Mouse (Mus musculus) layer of hippocampus, postnatal 25 days (tissue): ENCODE measurements around the gene Mrpl21. TPM values are rescaled to one million over a fixed set of nuclear protein-coding genes. Genes with fewer than 3 reads are reported as not detected.

Experiments
- DNase-seq, 2 experiments: peaks; one replicate each; pipeline ENCODE4 v3.0.0; 2022; ENCODE audit warnings: mixed read lengths in 2 of 2, low spot score in 1 of 2; ENCODE audit errors: extremely low spot score in 1 of 2
- total RNA-seq, 2 experiments: library from RNA; stranded (reverse); gene quantifications; 2 replicates each; pipeline ENCODE4 v1.2.3; 2021

Mrpl21 gene
- total RNA-seq, 2 experiments from 2014 or later = 52.4 to 56.2 TPM

- no peak for DNase-seq
Measured at GRCm38 (mm10) chr19:3295245-3295644, 12.5 kb downstream of the Mrpl21 start.

DNA sequence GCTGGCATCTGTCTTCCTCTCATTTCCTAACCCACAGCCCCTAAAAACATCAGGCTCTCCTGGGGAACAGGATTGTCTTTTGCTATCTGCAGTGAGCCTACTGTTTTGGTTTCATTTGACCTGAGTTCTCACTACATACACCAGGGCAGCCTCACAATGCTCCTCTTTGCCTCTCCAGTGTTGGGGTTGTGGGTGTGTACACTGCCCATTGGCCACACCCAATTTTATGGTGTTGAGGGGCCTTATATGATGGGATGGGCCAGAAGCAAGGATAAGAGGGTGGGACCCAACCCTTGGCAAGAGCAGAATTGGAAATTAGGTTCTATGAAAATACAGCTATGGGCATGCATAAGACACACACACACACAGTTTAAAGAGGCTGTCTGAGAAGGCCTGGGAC is 14.3 kb downstream of the Mrpl21 start:
- DNase-seq = no peak

DNA sequence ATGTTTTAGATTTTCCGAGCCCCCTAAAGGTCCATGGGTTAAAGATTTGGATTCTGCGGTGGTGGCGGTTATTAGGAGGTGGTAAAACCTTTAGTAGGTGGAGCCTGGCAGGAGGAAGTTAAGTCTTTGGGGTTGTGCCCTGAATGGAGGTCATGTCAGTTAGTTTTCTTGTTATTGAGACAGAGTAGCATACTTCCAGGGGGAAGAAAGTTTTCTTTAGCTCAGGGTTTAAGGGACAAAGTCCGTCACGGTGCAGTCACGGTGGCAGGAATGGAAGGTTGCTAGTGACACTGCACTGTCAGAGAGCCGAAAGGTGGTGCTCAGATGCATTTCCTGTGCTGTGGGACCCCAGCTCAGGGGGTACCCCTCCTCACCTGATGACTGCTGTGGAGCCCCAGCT is 15.1 kb downstream of the Mrpl21 start:
- no peak for DNase-seq

- DNase-seq = no peak
Measured at GRCm38 (mm10) chr19:3304017-3304416, 21.3 kb downstream of the Mrpl21 start.

DNA sequence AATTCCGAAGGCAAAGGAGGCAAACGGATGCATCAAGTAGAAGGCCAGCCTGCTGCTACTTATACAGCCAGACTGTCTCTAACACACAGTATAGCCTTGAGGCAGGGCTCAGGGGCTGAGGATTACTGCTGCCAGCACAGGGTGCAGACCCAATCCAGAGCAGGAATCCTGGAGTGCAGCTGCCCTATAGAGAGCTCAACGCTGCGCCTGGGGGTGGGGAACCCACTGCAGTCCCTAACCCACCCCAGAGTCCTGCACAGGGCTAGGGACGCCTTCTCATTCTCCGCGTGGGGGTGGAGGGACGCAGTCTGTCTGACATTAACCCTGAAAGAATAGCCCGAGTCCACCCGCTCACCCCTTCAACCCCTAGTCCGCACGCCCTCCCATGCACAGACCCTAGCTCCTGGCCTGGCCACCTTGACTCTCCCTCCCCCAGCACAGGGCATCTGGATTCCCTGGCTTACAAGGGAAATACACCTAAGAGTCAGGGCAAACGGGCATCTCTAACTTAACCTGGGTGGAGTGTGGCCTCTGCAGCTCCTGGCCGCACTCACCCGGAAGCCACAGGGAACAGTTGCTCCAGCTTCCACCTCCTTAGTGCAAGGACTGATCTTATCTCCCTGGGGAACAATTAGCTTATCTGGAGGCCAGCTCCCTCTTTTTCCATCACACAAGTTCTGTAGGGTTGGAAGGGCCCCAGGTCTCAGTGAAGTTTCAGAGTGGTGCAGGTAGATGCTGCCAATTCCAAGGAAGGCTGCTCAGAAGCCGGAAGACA is 24.7 kb downstream of the Mrpl21 start:
- no peak for DNase-seq

DNA sequence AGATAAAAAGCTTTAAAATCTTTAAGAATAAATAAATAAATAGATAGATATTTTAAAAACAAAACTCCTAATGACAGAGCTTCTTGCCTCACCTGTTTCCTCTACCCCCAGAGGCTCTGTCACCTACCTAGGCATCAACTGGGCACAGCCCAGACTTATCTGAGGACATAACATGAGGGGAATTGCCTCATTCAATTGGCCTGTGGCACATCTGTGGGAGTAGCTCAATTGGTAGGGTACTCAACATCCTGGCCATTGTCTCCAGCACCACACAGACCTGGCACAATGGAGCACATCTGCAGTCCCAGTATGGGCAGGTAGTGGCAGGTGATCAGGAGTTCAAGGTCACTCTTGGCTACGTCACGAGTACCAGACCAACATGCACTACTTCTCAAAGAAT is 36.6 kb downstream of the Mrpl21 start:
- no peak for DNase-seq

DNA sequence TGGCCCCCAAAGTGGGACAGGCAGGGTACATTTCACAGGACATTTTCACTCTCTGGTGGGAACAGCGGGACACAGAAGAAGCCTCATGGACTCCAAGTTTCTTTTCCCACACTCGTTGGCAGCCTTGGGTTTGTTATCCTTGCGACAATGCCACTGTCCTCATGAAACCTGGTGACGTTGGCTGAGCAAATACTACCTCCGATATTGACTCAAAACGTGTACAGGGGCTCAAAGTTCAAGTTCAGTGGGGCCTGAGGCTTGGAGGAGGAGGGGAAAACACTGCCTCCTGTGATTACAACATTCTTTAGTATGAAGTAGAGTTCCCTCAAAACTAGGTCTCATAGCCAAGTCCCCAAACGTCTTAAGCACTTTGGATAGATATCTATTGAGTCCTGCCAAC is 37.4 kb downstream of the Mrpl21 start:
- no peak for DNase-seq

DNA sequence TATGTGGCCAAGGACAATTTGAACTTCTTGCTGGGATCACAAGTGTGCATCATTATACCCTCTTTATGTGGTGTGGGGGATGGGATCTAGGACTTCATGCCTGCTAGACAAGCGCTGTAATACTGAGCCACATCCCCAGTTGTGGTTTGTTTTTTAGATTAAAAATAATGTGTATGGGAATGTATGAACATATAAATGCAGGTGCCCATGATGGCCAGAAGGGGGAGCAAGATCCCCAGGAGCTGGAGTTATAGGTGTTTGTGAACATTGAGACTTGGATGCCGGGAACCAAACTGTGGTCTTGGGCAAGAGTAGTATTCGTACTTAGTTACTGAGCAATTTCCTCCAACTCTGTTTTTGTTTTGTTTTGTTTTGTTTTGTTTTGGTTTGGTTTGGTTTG is 38.1 kb downstream of the Mrpl21 start:
- no peak for DNase-seq

- DNase-seq = no peak
Measured at GRCm38 (mm10) chr19:3321617-3322016, 38.9 kb downstream of the Mrpl21 start.

- DNase-seq = no peak
Measured at GRCm38 (mm10) chr19:3322261-3322969, 39.7 kb downstream of the Mrpl21 start, which contains the start of gene Cpt1a. Cpt1a (plus strand) TSS chr19:3322334.

DNA sequence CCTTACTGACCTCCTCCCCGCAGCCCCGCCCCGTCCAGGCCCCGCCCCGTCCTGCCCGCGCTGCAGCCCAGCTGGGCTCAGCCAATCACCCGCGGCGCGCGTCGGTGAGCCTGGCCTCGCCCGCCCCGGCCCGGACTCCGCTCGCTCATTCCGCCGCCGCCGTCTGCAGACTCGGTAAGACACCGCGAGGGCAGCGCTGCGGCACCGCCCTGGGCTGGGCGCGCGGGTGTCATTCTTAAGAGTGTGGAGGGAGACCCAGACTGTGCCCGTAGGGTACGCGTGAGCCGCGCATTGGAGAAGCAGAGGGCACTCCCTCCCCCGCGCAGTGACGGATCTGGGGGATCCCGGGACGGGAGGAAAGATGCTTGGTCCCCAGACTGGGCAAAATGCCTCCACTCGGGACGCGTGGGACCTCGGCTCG is 40.5 kb downstream of the Mrpl21 start:
- DNase-seq = peak; percentile 40 to 53

GRCm38 (mm10) chr19:3323753-3324270 is 41.1 kb downstream of the Mrpl21 start:
- DNase-seq = peak in 1 of 2 experiments; percentile 32

DNA sequence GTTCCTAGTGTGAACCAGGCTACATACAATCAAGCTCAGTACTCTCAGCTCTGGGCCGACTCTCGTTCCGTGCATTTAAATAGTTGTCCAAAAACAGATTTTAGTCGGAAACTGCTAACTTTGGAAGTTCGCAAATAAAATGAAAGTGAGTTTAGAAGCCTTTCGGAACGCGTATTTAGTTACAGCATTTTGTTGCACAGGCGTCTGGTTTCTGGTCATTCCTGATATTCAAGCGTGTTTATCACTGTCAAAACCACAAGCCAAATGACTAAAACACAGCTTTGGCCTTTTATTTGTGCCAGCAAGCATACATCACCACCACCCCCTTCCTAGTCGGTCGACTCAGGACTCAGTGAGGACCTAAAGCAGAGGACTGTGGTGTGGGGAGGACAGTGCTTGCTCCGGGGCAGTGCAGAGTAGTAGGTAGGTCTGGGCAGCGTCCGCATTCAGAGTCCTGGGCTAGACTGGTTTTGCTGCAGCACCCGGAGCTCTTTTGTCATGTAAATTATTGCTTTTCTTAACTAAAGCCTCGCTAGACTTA is 41.6 kb downstream of the Mrpl21 start:
- DNase-seq = no peak

- DNase-seq = peak; percentile 54 to 65
Measured at GRCm38 (mm10) chr19:3324931-3325711, 42.4 kb downstream of the Mrpl21 start.

GRCm38 (mm10) chr19:3325771-3326478 is 43.2 kb downstream of the Mrpl21 start:
- no peak for DNase-seq

DNA sequence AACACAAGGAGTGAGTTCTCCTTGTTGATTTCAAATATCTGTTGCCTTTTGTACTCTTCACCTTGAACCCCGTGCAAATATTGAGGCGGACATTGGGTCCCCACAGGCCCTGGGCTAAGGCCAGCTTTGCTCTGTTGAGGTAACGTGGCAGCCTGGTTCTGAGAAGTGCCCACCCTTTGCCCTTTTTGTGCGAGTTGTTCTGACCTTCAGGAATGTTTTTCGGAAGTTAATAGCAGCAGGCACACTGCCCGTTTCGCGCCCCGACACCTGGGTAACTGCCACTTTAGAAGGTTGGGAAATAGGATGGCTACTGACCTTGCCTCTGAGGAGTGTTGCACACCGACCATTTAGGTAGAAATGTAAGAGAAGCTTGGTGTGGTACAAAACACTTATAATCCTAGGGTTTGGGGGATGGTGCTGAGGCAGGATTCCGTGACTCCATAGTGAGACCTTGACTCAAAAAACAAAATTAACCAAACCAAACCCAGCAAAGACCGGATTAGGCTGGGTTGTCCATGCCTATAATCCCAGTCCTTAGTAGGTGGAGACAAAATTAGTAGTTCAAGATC is 43.9 kb downstream of the Mrpl21 start:
- no peak for DNase-seq

GRCm38 (mm10) chr19:3333247-3333646 is 50.5 kb downstream of the Mrpl21 start:
- DNase-seq = no peak

GRCm38 (mm10) chr19:3333694-3334515 is 51.2 kb downstream of the Mrpl21 start:
- DNase-seq = no peak

DNA sequence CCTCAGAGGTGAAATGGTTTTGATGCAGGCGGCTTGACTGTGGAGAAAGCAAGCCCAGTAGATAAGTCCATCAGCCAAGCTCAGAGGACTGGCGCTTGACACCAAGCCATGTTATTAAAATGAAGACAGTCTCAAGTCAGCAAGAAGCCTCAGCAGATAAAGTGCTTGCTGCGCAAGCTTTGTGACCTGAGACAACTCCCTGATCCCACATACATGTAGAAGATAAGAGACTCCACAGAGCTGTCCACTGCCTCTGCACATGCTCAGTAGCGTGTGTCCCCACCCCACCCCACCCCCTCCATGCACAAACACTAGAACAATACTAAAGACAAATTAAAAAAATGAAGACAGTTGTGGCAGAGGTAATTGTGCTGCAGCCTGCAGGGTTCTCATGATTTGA is 51.8 kb downstream of the Mrpl21 start:
- DNase-seq = no peak
